Mouse (Mus musculus): ENCODE results near the gene Ptprn2. TPM values are rescaled to one million over a fixed set of nuclear protein-coding genes. Genes with fewer than 3 reads are reported as not detected.

Gene Ptprn2
- total RNA-seq, 2 experiments from 2014 or later: 0.31 to 0.45 TPM

GRCm38 (mm10) chr12:117149176-117149575 lies 663.7 kb downstream of the Ptprn2 start:
- DNase-seq: no peak

GRCm38 (mm10) chr12:117150611-117151395 lies 665.3 kb downstream of the Ptprn2 start:
- no peak for DNase-seq

GRCm38 (mm10) chr12:117151611-117152010 lies 666.1 kb downstream of the Ptprn2 start:
- no peak for DNase-seq

GRCm38 (mm10) chr12:117152366-117153165 lies 667.0 kb downstream of the Ptprn2 start:
- no peak for DNase-seq

GRCm38 (mm10) chr12:117153166-117153480 lies 667.6 kb downstream of the Ptprn2 start:
- DNase-seq: no peak

- DNase-seq: peak; percentile 39
Observed at GRCm38 (mm10) chr12:117153671-117154355, 668.3 kb downstream of the Ptprn2 start.

GRCm38 (mm10) chr12:117154356-117155243 lies 669.1 kb downstream of the Ptprn2 start:
- DNase-seq: no peak

GRCm38 (mm10) chr12:117155307-117156220 lies 670.0 kb downstream of the Ptprn2 start:
- no peak for DNase-seq

- no peak for DNase-seq
Observed at GRCm38 (mm10) chr12:117156256-117156655, 670.7 kb downstream of the Ptprn2 start.

- DNase-seq: no peak
Observed at GRCm38 (mm10) chr12:117156786-117157185, 671.3 kb downstream of the Ptprn2 start.

GRCm38 (mm10) chr12:117157249-117157648 lies 671.7 kb downstream of the Ptprn2 start:
- no peak for DNase-seq

GRCm38 (mm10) chr12:117157660-117158386 lies 672.3 kb downstream of the Ptprn2 start:
- DNase-seq: no peak

GRCm38 (mm10) chr12:117158950-117159668 lies 673.6 kb downstream of the Ptprn2 start:
- no peak for DNase-seq

GRCm38 (mm10) chr12:117159669-117160210 lies 674.2 kb downstream of the Ptprn2 start:
- DNase-seq: no peak

- no peak for DNase-seq
Observed at GRCm38 (mm10) chr12:117160211-117160891, 674.8 kb downstream of the Ptprn2 start.

- DNase-seq: no peak
Observed at GRCm38 (mm10) chr12:117162180-117162579, 676.7 kb downstream of the Ptprn2 start.

GRCm38 (mm10) chr12:117163789-117164188 lies 678.3 kb downstream of the Ptprn2 start:
- no peak for DNase-seq

- DNase-seq: no peak
Observed at GRCm38 (mm10) chr12:117166266-117166665, 680.7 kb downstream of the Ptprn2 start.

Measured in gastrocnemius, postnatal 10 days (tissue).